Mouse (Mus musculus): ENCODE measurements around the gene Gm20388. TPM values are rescaled to one million over a fixed set of nuclear protein-coding genes. Genes with fewer than 3 reads are reported as not detected.
"Not testable (repeated sequence)": the region's sequence is repeated elsewhere in the genome, so short reads cannot be mapped to it uniquely, and the experiment has no call there.

Gene Gm20388
- polyA plus RNA-seq, 1 experiment = 10.6 TPM

GRCm38 (mm10) chr8:123253451-123254098 is 3342.9 kb downstream of the Gm20388 start:
- Histone ChIP-seq H3K27ac (ENCODE audit: control insufficient read depth, insufficient read depth, low read depth, low read length, poor library complexity) (peak overlapping the region; percentile 81), H3K4me3 (replicated peaks; ENCODE audit: control insufficient read depth, low read depth, low read length) (peak overlapping the region; percentile 94), H3K4me1 (ENCODE audit: control insufficient read depth, insufficient read depth, low read length) (peaks cover 1% of the 10 kb centered on the region; the same call in 1 of the 2 replicates)
- under 1% methylated on average over 39 of the region's 40 CpGs for WGBS
- TF ChIP-seq CTCF (IDR thresholded peaks at IDR 0.05; ENCODE audit: control insufficient read depth, insufficient read depth, low read length) (no peak), POLR2A (IDR thresholded peaks at IDR 0.05; ENCODE audit: borderline replicate concordance, control insufficient read depth, low read depth, low read length) (no peak)

GRCm38 (mm10) chr8:123254099-123254885 is 3343.7 kb downstream of the Gm20388 start, which contains the start of the genes Zfp276 and Vps9d1:
Gene Zfp276, plus strand, starts transcription at chr8:123254195.
Gene Vps9d1, minus strand, starts transcription at chr8:123254348.
- H3K4me1 ChIP-seq (ENCODE audit: control insufficient read depth, insufficient read depth, low read length) = peaks cover 1% of the 10 kb centered on the region; the same call in 1 of the 2 replicates
- peak within 1 kb of the TSS; percentile 94 for H3K4me3 ChIP-seq (replicated peaks; ENCODE audit: control insufficient read depth, low read depth, low read length)
- peak within 1 kb of the TSS; percentile 95 for H3K27ac ChIP-seq (ENCODE audit: control insufficient read depth, insufficient read depth, low read depth, low read length, poor library complexity)
- TF ChIP-seq CTCF (IDR thresholded peaks at IDR 0.05; ENCODE audit: control insufficient read depth, insufficient read depth, low read length) (no peak), POLR2A (IDR thresholded peaks at IDR 0.05; ENCODE audit: borderline replicate concordance, control insufficient read depth, low read depth, low read length) (peak; percentile 60; the same call in 1 of the 2 replicates)
- WGBS = under 1% methylated on average over 97 of the region's 99 CpGs

GRCm38 (mm10) chr8:123255170-123255569 is 3344.5 kb downstream of the Gm20388 start:
- peaks cover 1% of the 10 kb centered on the region; the same call in 1 of the 2 replicates for H3K4me1 ChIP-seq (ENCODE audit: control insufficient read depth, insufficient read depth, low read length)
- no peak overlapping the region; the same call in 1 of the 2 replicates for H3K27ac ChIP-seq (ENCODE audit: control insufficient read depth, insufficient read depth, low read depth, low read length, poor library complexity)
- WGBS = 57% methylated on average over 6 of the region's 6 CpGs
- TF ChIP-seq CTCF (IDR thresholded peaks at IDR 0.05; ENCODE audit: control insufficient read depth, insufficient read depth, low read length) = no peak
- TF ChIP-seq POLR2A (IDR thresholded peaks at IDR 0.05; ENCODE audit: borderline replicate concordance, control insufficient read depth, low read depth, low read length) = no peak
- H3K4me3 ChIP-seq (replicated peaks; ENCODE audit: control insufficient read depth, low read depth, low read length) = peak overlapping the region; percentile 94

- Histone ChIP-seq H3K27ac (ENCODE audit: control insufficient read depth, insufficient read depth, low read depth, low read length, poor library complexity) (no peak overlapping the region), H3K4me1 (ENCODE audit: control insufficient read depth, insufficient read depth, low read length) (no peaks in the 10 kb centered on the region; the same call in 1 of the 2 replicates), H3K4me3 (replicated peaks; ENCODE audit: control insufficient read depth, low read depth, low read length) (no peak overlapping the region)
- 90% methylated on average over 3 of the region's 3 CpGs for WGBS
- no peak for TF ChIP-seq POLR2A (IDR thresholded peaks at IDR 0.05; ENCODE audit: borderline replicate concordance, control insufficient read depth, low read depth, low read length)
- no peak for TF ChIP-seq CTCF (IDR thresholded peaks at IDR 0.05; ENCODE audit: control insufficient read depth, insufficient read depth, low read length)
Measured at GRCm38 (mm10) chr8:123257114-123257513, 3346.5 kb downstream of the Gm20388 start.

- not testable (repeated sequence) for H3K4me3 ChIP-seq (replicated peaks; ENCODE audit: control insufficient read depth, low read depth, low read length); H3K27ac ChIP-seq (ENCODE audit: control insufficient read depth, insufficient read depth, low read depth, low read length, poor library complexity); H3K4me1 ChIP-seq (ENCODE audit: control insufficient read depth, insufficient read depth, low read length)
- 92% methylated on average over 8 of the region's 8 CpGs for WGBS
Measured at GRCm38 (mm10) chr8:123257593-123257992, 3347.0 kb downstream of the Gm20388 start.

- Histone ChIP-seq H3K27ac (ENCODE audit: control insufficient read depth, insufficient read depth, low read depth, low read length, poor library complexity) (no peak overlapping the region), H3K4me3 (replicated peaks; ENCODE audit: control insufficient read depth, low read depth, low read length) (no peak overlapping the region), H3K4me1 (ENCODE audit: control insufficient read depth, insufficient read depth, low read length) (no peaks in the 10 kb centered on the region)
- 92% methylated on average over 14 of the region's 14 CpGs for WGBS
- no peak for TF ChIP-seq CTCF (IDR thresholded peaks at IDR 0.05; ENCODE audit: control insufficient read depth, insufficient read depth, low read length)
- TF ChIP-seq POLR2A (IDR thresholded peaks at IDR 0.05; ENCODE audit: borderline replicate concordance, control insufficient read depth, low read depth, low read length) = no peak
Measured at GRCm38 (mm10) chr8:123267926-123268656, 3357.4 kb downstream of the Gm20388 start.

- H3K4me1 ChIP-seq (ENCODE audit: control insufficient read depth, insufficient read depth, low read length) = no peaks in the 10 kb centered on the region
- no peak overlapping the region for H3K4me3 ChIP-seq (replicated peaks; ENCODE audit: control insufficient read depth, low read depth, low read length)
- WGBS = 83% methylated on average over 10 of the region's 10 CpGs
- TF ChIP-seq POLR2A (IDR thresholded peaks at IDR 0.05; ENCODE audit: borderline replicate concordance, control insufficient read depth, low read depth, low read length) (no peak), CTCF (IDR thresholded peaks at IDR 0.05; ENCODE audit: control insufficient read depth, insufficient read depth, low read length) (no peak)
- no peak overlapping the region for H3K27ac ChIP-seq (ENCODE audit: control insufficient read depth, insufficient read depth, low read depth, low read length, poor library complexity)
Measured at GRCm38 (mm10) chr8:123271147-123271546, 3360.5 kb downstream of the Gm20388 start.

- H3K27ac ChIP-seq (ENCODE audit: control insufficient read depth, insufficient read depth, low read depth, low read length, poor library complexity) = no peak overlapping the region
- WGBS = 85% methylated on average over 4 of the region's 4 CpGs
- TF ChIP-seq POLR2A (IDR thresholded peaks at IDR 0.05; ENCODE audit: borderline replicate concordance, control insufficient read depth, low read depth, low read length) (no peak), CTCF (IDR thresholded peaks at IDR 0.05; ENCODE audit: control insufficient read depth, insufficient read depth, low read length) (no peak)
- no peak overlapping the region for H3K4me3 ChIP-seq (replicated peaks; ENCODE audit: control insufficient read depth, low read depth, low read length)
- no peaks in the 10 kb centered on the region; the same call in 1 of the 2 replicates for H3K4me1 ChIP-seq (ENCODE audit: control insufficient read depth, insufficient read depth, low read length)
Measured at GRCm38 (mm10) chr8:123271901-123272300, 3361.3 kb downstream of the Gm20388 start.

Data from bone marrow, adult 2 months (tissue).